Mouse (Mus musculus) left cerebral cortex, postnatal 25 days (tissue): ENCODE measurements around the gene Fgf12. TPM values are rescaled to one million over a fixed set of nuclear protein-coding genes. Genes with fewer than 3 reads are reported as not detected.

ENCODE experiments used
- DNase-seq, 2 experiments: peaks; one replicate each; pipeline ENCODE4 v3.0.0; 2022; ENCODE audit warnings: low spot score in 2 of 2, mixed read lengths in 1 of 2
- intact Hi-C: fragments of 180-260 bp; cut with DNase I; formaldehyde crosslinking; loops from one replicate; pipeline ENCODE4 v1.15.1; 2025
- total RNA-seq, 2 experiments: library from RNA; stranded (reverse); gene quantifications; 2 replicates each; pipeline ENCODE4 v1.2.3; 2021

The Fgf12 gene
- total RNA-seq, 2 experiments from 2014 or later: 311 to 324 TPM

GRCm38 (mm10) chr16:28626259-28626658, 126.6 kb downstream of the Fgf12 start:
- intact Hi-C loops: loop anchor here (5.0 kb wide), 1 partner anchor 126 kb away; the partner anchor contains the start of gene Fgf12
- no peak for DNase-seq

GRCm38 (mm10) chr16:28625689-28626088, 127.2 kb downstream of the Fgf12 start:
- intact Hi-C loops: loop anchor here (5.0 kb wide), 1 partner anchor 127 kb away; the partner anchor contains the start of gene Fgf12
- DNase-seq: peak in 1 of 2 experiments; percentile 35

- intact Hi-C loops: no loop called here
- DNase-seq: no peak
Measured at GRCm38 (mm10) chr16:28614412-28614811, 138.5 kb downstream of the Fgf12 start.

GRCm38 (mm10) chr16:28610940-28611339, 141.9 kb downstream of the Fgf12 start:
- DNase-seq: peak; percentile 61 to 83
- intact Hi-C loops: loop anchor here (2.0 kb wide), 1 partner anchor 92 kb away; no protein-coding TSS in a partner anchor

GRCm38 (mm10) chr16:28603155-28603554, 149.7 kb downstream of the Fgf12 start:
- intact Hi-C loops: no loop called here
- peak in 1 of 2 experiments; percentile 87 for DNase-seq

GRCm38 (mm10) chr16:28601723-28602122, 151.1 kb downstream of the Fgf12 start:
- no peak for DNase-seq
- intact Hi-C loops: no loop called here

GRCm38 (mm10) chr16:28596112-28596511, 156.8 kb downstream of the Fgf12 start:
- DNase-seq: peak; percentile 79 to 96
- intact Hi-C loops: loop anchor here (2.0 to 10.0 kb wide), 2 partner anchors 157 to 979 kb away; partner anchors contain the start of genes Fgf12 and Opa1

- intact Hi-C loops: loop anchor here (1.0 to 10.0 kb wide), 3 partner anchors 200 to 982 kb away; partner anchors contain the start of gene Opa1
- DNase-seq: peak; percentile 81 to 82
Measured at GRCm38 (mm10) chr16:28593075-28593915, 159.6 kb downstream of the Fgf12 start.

- DNase-seq: no peak
- intact Hi-C loops: loop anchor here (5.0 to 10.0 kb wide), 2 partner anchors 245 to 982 kb away; partner anchors contain the start of gene Opa1
Measured at GRCm38 (mm10) chr16:28592466-28592865, 160.4 kb downstream of the Fgf12 start.

- intact Hi-C loops: loop anchor here (5.0 to 10.0 kb wide), 2 partner anchors 246 to 983 kb away; partner anchors contain the start of gene Opa1
- DNase-seq: no peak
Measured at GRCm38 (mm10) chr16:28591583-28591982, 161.3 kb downstream of the Fgf12 start.

GRCm38 (mm10) chr16:28572212-28572611, 180.7 kb downstream of the Fgf12 start:
- DNase-seq: no peak
- intact Hi-C loops: no loop called here

- intact Hi-C loops: loop anchor here (5.0 kb wide), 1 partner anchor 47 kb away; no protein-coding TSS in a partner anchor
- no peak for DNase-seq
Measured at GRCm38 (mm10) chr16:28564716-28565217, 188.1 kb downstream of the Fgf12 start.

- peak; percentile 18 to 24 for DNase-seq
- intact Hi-C loops: loop anchor here (5.0 kb wide), 1 partner anchor 47 kb away; no protein-coding TSS in a partner anchor
Measured at GRCm38 (mm10) chr16:28564075-28564715, 188.7 kb downstream of the Fgf12 start.

- intact Hi-C loops: loop anchor here (5.0 kb wide), 1 partner anchor 46 kb away; no protein-coding TSS in a partner anchor
- peak; percentile 17 to 84 for DNase-seq
Measured at GRCm38 (mm10) chr16:28562847-28563246, 190.0 kb downstream of the Fgf12 start.

GRCm38 (mm10) chr16:28555219-28555618, 197.6 kb downstream of the Fgf12 start:
- peak; percentile 37 to 74 for DNase-seq
- intact Hi-C loops: no loop called here

GRCm38 (mm10) chr16:28539423-28539822, 213.4 kb downstream of the Fgf12 start:
- intact Hi-C loops: no loop called here
- DNase-seq: peak in 1 of 2 experiments; percentile 33

- DNase-seq: peak; percentile 87 to 93
- intact Hi-C loops: loop anchor here (2.0 to 10.0 kb wide), 4 partner anchors 44 to 1057 kb away; partner anchors contain the start of gene Opa1
Measured at GRCm38 (mm10) chr16:28517596-28518524, 235.0 kb downstream of the Fgf12 start.

- intact Hi-C loops: loop anchor here (10.0 kb wide), 1 partner anchor 1062 kb away; the partner anchor contains the start of gene Opa1
Measured at GRCm38 (mm10) chr16:28512446-28512845, 240.4 kb downstream of the Fgf12 start.

More at GRCm38 (mm10) chr16:28512446-28512845, 240.4 kb downstream of the Fgf12 start:
- no peak for DNase-seq
